Mouse (Mus musculus) cerebellum, adult 2 months (tissue): ENCODE measurements at regions not wholly inside any gene's neighbourhood (a gene's known extent, or its start where the extent isn't known, plus 50 kb on each side); places are given as distances from the start of the nearest gene placed in this dataset.

ENCODE experiments used
- CTCF ChIP-seq: fragments of 200-500 bp; IDR thresholded peaks from 2 replicates; pipeline ENCODE4 v1.5.1; 2011; ENCODE audit warnings: low read depth, mild to moderate bottlenecking, control low read depth, low read length, moderate library complexity, borderline replicate concordance; ENCODE audit not compliant: insufficient read depth
- POLR2A ChIP-seq: fragments of 200-500 bp; IDR thresholded peaks from 2 replicates; pipeline ENCODE4 v1.6.1; 2011; ENCODE audit warnings: low read length, control low read depth, borderline replicate concordance; ENCODE audit not compliant: insufficient read depth

GRCm38 (mm10) chr2:169243981-169244380 lies 288.6 kb upstream of the Zfp64 start:
- no peak for TF ChIP-seq POLR2A
- TF ChIP-seq CTCF: no peak
